Mouse (Mus musculus) liver, embryonic 13.5 days (tissue): Measurements from ENCODE around the gene Sfswap. TPM values are rescaled to one million over a fixed set of nuclear protein-coding genes. Genes with fewer than 3 reads are reported as not detected.

Source experiments
- ATAC-seq: fragments of 200-750 bp; cut with Nextera tagmentation; 2 replicates; pipeline ENCODE4 v1.8.0; 2017; ENCODE audit warnings: low read depth, mild to moderate bottlenecking, moderate number of reproducible peaks, moderate library complexity
- DNase-seq: peaks from one replicate; pipeline ENCODE4 v3.0.0; 2022
- H3K27ac ChIP-seq: fragments of 300-500 bp; sonication (generic); 2 replicates; pipeline ENCODE4 v1.5.1; 2015; ENCODE audit warnings: moderate library complexity, mild to moderate bottlenecking, inconsistent platforms
- H3K27me3 ChIP-seq: fragments of 300-500 bp; sonication (generic); 2 replicates; pipeline ENCODE4 v1.6.1; 2015; ENCODE audit warnings: mild to moderate bottlenecking, inconsistent platforms
- H3K36me3 ChIP-seq: fragments of 300-500 bp; sonication (generic); 2 replicates; pipeline ENCODE4 v1.6.1; 2015; ENCODE audit warnings: mild to moderate bottlenecking, inconsistent platforms
- H3K4me1 ChIP-seq: fragments of 300-500 bp; sonication (generic); replicated peaks from 2 replicates; pipeline ENCODE4 v1.6.1; 2015; ENCODE audit warnings: inconsistent platforms
- H3K4me2 ChIP-seq: fragments of 300-500 bp; sonication (generic); 2 replicates; pipeline ENCODE4 v1.6.1; 2015; ENCODE audit warnings: inconsistent platforms, mild to moderate bottlenecking, moderate library complexity
- H3K4me3 ChIP-seq: fragments of 300-500 bp; sonication (generic); replicated peaks from 2 replicates; pipeline ENCODE4 v1.5.1; 2015; ENCODE audit warnings: mild to moderate bottlenecking, inconsistent platforms
- H3K9ac ChIP-seq: fragments of 300-500 bp; sonication (generic); 2 replicates; pipeline ENCODE4 v1.6.1; 2015; ENCODE audit warnings: mild to moderate bottlenecking, inconsistent platforms
- H3K9me3 ChIP-seq: fragments of 300-500 bp; sonication (generic); replicated peaks from 2 replicates; pipeline ENCODE4 v1.6.1; 2016; ENCODE audit warnings: inconsistent platforms
- WGBS: fragments of 180-500 bp; shearing (Covaris S2); methylation state at CpG from one replicate; pipeline ENCODE4 v1.1.7; 2015; ENCODE audit not compliant: insufficient replicate concordance; 5-methylcytosine and 5-hydroxymethylcytosine counted together
- polyA plus RNA-seq: library from polyadenylated mRNA; unstranded; fragments of >200 nt; fragmentation: Nextera tagmentation; extraction: Ambion mirVana; gene quantifications from 2 replicates; pipeline ENCODE4 v1.2.1, GENCODE M21; 2015

Sfswap gene
- polyA plus RNA-seq, 1 experiment from 2014 or later, result 16.0 TPM

GRCm38 (mm10) chr5:129529571-129529970, 28.6 kb downstream of the Sfswap start:
- Histone ChIP-seq H3K4me1 (peaks cover 6% of the 10 kb centered on the region), H3K27ac (no peak overlapping the region), H3K4me2 (no peak overlapping the region), H3K36me3 (peaks cover 90% of the 10 kb centered on the region), H3K9me3 (no peaks in the 10 kb centered on the region), H3K27me3 (no peaks in the 10 kb centered on the region), H3K4me3 (no peak overlapping the region), H3K9ac (no peak overlapping the region)
- 55% methylated on average over 1 of the region's 1 CpGs for WGBS
- no peak for ATAC-seq
- DNase-seq, result no peak

- Histone ChIP-seq H3K9ac (no peak overlapping the region), H3K4me2 (no peak overlapping the region), H3K4me1 (peaks cover 9% of the 10 kb centered on the region), H3K4me3 (no peak overlapping the region), H3K27ac (no peak overlapping the region), H3K27me3 (no peaks in the 10 kb centered on the region), H3K9me3 (no peaks in the 10 kb centered on the region), H3K36me3 (peaks cover 81% of the 10 kb centered on the region)
- 75% methylated on average over 3 of the region's 3 CpGs for WGBS
- no peak for ATAC-seq
- no peak for DNase-seq
Observed at GRCm38 (mm10) chr5:129533731-129534130, 32.7 kb downstream of the Sfswap start.

GRCm38 (mm10) chr5:129534500-129534899, 33.5 kb downstream of the Sfswap start:
- Histone ChIP-seq H3K27me3 (no peaks in the 10 kb centered on the region), H3K27ac (no peak overlapping the region), H3K4me3 (no peak overlapping the region), H3K4me1 (peaks cover 9% of the 10 kb centered on the region), H3K9ac (no peak overlapping the region), H3K4me2 (no peak overlapping the region), H3K36me3 (peaks cover 81% of the 10 kb centered on the region), H3K9me3 (no peaks in the 10 kb centered on the region)
- DNase-seq (no peak), ATAC-seq (no peak)
- WGBS, result 84% methylated on average over 2 of the region's 2 CpGs

DNA sequence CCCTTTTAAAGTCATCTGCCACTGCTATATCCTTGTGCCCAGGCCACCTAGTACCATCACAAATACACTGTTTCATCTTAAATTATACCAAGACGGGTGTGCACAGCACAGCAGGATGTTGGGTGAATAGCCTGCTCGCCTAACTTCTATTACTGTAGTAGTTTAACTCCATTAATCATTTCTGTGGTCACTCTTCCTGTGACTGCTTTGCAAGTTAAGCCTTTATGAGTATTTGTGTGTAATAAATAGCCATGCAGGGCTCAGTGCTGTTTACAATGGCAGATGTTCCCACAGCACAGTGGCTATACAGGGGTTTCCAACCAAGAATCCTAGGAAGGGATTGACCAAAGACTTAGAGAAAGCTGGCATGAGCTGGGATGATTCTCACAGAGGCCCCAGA, 34.0 kb downstream of the Sfswap start:
- Histone ChIP-seq H3K4me3 (no peak overlapping the region), H3K27ac (no peak overlapping the region), H3K36me3 (peaks cover 81% of the 10 kb centered on the region), H3K4me2 (no peak overlapping the region), H3K9ac (no peak overlapping the region), H3K4me1 (peaks cover 9% of the 10 kb centered on the region), H3K27me3 (no peaks in the 10 kb centered on the region), H3K9me3 (no peaks in the 10 kb centered on the region)
- no peak for ATAC-seq
- DNase-seq, result no peak
- 72% methylated on average over 2 of the region's 2 CpGs for WGBS

DNA sequence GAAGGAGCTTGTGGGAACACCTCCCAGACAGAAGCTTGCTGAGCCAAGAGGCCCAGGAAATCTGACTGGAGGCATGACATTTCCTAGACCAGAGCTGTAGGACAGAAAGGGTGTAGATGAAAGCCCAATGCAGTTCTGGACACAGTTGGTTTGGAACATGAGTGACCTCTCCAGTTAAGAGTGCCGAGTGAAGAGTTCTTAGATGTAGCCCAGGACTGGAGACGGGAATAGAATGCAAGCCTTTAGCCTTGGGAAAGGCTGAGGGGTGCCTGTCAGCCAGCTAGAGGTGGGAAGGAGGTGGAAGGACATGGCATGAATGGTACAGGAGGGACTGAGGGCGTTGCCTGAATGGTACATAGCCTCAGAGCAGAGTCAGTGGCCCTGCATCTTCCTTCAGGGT, 34.4 kb downstream of the Sfswap start:
- Histone ChIP-seq H3K36me3 (peaks cover 81% of the 10 kb centered on the region), H3K9ac (no peak overlapping the region), H3K27ac (no peak overlapping the region), H3K9me3 (no peaks in the 10 kb centered on the region), H3K27me3 (no peaks in the 10 kb centered on the region), H3K4me1 (peaks cover 9% of the 10 kb centered on the region), H3K4me3 (no peak overlapping the region), H3K4me2 (no peak overlapping the region)
- WGBS, result 89% methylated on average over 3 of the region's 3 CpGs
- no peak for ATAC-seq
- no peak for DNase-seq

DNA sequence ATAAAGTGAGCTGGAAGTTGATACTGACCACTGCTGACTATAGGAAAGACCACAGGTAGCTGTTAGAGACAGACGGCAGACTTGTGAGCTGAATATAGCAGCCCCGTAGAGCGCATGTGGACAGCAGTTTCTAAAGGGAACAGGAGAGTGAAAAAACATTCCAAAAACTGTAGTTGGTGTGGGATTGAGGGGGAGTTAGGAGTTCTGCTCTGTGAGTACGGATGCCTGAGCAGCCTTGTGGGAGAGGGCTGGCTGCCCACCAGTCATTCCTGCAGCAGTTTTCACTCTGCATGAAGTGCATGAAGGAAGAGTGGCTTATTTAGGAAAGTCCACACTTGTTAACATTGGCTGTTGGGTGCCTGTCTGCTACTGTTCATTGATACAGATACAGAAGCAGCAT, 37.8 kb downstream of the Sfswap start:
- 88% methylated on average over 4 of the region's 4 CpGs for WGBS
- no peaks in the 10 kb centered on the region for H3K9me3 ChIP-seq

GRCm38 (mm10) chr5:129542236-129542635, 41.2 kb downstream of the Sfswap start:
- Histone ChIP-seq H3K27me3 (no peaks in the 10 kb centered on the region), H3K4me1 (peaks cover 8% of the 10 kb centered on the region), H3K36me3 (peaks cover 91% of the 10 kb centered on the region), H3K9me3 (no peaks in the 10 kb centered on the region), H3K4me3 (no peak overlapping the region), H3K27ac (no peak overlapping the region), H3K9ac (no peak overlapping the region), H3K4me2 (no peak overlapping the region)
- ATAC-seq (no peak), DNase-seq (no peak)
- 90% methylated on average over 3 of the region's 3 CpGs for WGBS

More for the DNA sequence above, 37.8 kb downstream of the Sfswap start:
- Histone ChIP-seq H3K4me1 (peaks cover 9% of the 10 kb centered on the region), H3K4me3 (no peak overlapping the region), H3K27ac (no peak overlapping the region), H3K9ac (no peak overlapping the region), H3K4me2 (no peak overlapping the region), H3K36me3 (peaks cover 87% of the 10 kb centered on the region), H3K27me3 (no peaks in the 10 kb centered on the region)
- DNase-seq (no peak), ATAC-seq (no peak)

GRCm38 (mm10) chr5:129545787-129546186, 44.8 kb downstream of the Sfswap start:
- no peaks in the 10 kb centered on the region for H3K4me1 ChIP-seq
- no peak overlapping the region for H3K4me2 ChIP-seq
- no peak for ATAC-seq
- no peaks in the 10 kb centered on the region for H3K27me3 ChIP-seq
- 89% methylated on average over 9 of the region's 9 CpGs for WGBS
- DNase-seq, result no peak
- H3K4me3 ChIP-seq, result no peak overlapping the region
- H3K27ac ChIP-seq, result no peak overlapping the region
- H3K9me3 ChIP-seq, result no peaks in the 10 kb centered on the region
- H3K36me3 ChIP-seq, result peaks cover 95% of the 10 kb centered on the region
- no peak overlapping the region for H3K9ac ChIP-seq

DNA sequence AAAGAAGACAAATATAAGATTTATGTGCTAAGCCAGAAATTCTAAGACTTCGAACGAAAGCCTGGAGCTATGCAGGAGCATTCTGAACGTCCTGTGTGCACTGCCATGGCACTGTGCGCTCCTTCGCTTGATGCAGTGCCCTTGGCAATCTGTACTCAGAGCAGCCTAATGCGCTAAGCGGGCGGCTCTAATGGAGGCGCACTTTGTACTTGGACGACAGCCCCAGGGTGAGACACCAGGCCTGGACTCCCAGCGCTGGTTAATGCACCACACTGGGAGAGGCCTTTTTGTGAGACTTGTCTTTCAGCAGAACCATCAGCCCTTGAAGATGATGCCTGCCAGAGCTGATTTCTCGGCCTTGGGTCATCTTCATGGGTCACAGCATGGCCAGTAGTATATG, 48.7 kb downstream of the Sfswap start:
- Histone ChIP-seq H3K9me3 (no peaks in the 10 kb centered on the region), H3K9ac (no peak overlapping the region), H3K36me3 (peaks cover 96% of the 10 kb centered on the region), H3K27ac (no peak overlapping the region), H3K4me2 (no peak overlapping the region), H3K4me3 (no peak overlapping the region), H3K4me1 (no peaks in the 10 kb centered on the region), H3K27me3 (no peaks in the 10 kb centered on the region)
- ATAC-seq (no peak), DNase-seq (no peak)
- 89% methylated on average over 12 of the region's 12 CpGs for WGBS

- DNase-seq (no peak), ATAC-seq (no peak)
- no peak overlapping the region for H3K4me3 ChIP-seq
- no peaks in the 10 kb centered on the region for H3K9me3 ChIP-seq
- H3K4me2 ChIP-seq, result no peak overlapping the region
- H3K9ac ChIP-seq, result no peak overlapping the region
- peaks cover 97% of the 10 kb centered on the region for H3K36me3 ChIP-seq
- H3K27ac ChIP-seq, result no peak overlapping the region
- no peaks in the 10 kb centered on the region for H3K4me1 ChIP-seq
- WGBS, result 92% methylated on average over 6 of the region's 6 CpGs
- no peaks in the 10 kb centered on the region for H3K27me3 ChIP-seq
Observed at GRCm38 (mm10) chr5:129550790-129551189, 49.8 kb downstream of the Sfswap start.

DNA sequence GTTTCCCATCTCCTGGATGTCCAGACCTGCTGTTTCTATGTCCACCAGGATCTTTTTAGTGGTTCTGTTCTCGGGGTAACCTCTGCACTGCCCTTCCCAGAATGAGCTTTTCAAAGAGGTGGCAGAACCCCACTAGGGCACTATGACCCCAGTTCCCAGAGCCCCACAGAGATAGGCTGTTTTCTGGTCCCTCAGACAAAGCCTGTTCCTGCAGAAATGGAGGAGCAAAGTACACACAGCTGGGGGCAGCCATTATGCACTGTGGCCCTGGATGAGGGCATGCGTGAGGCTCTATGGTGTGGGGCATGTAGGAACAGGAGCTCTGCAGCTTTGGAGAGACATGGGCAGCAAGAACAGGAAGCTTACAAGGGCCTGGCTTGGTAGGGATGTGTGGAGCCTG, 51.0 kb downstream of the Sfswap start:
- no peaks in the 10 kb centered on the region for H3K9me3 ChIP-seq
- ATAC-seq (no peak), DNase-seq (no peak)
- no peaks in the 10 kb centered on the region for H3K27me3 ChIP-seq
- H3K36me3 ChIP-seq, result peaks cover 98% of the 10 kb centered on the region
- WGBS, result 85% methylated on average over 2 of the region's 2 CpGs
- H3K4me1 ChIP-seq, result no peaks in the 10 kb centered on the region
- H3K4me2 ChIP-seq, result no peak overlapping the region
- no peak overlapping the region for H3K27ac ChIP-seq
- no peak overlapping the region for H3K9ac ChIP-seq
- H3K4me3 ChIP-seq, result no peak overlapping the region

- DNase-seq (no peak), ATAC-seq (no peak)
- no peaks in the 10 kb centered on the region for H3K4me1 ChIP-seq
- no peak overlapping the region for H3K27ac ChIP-seq
- WGBS, result 86% methylated on average over 6 of the region's 6 CpGs
- no peak overlapping the region for H3K9ac ChIP-seq
- H3K4me2 ChIP-seq, result no peak overlapping the region
- H3K36me3 ChIP-seq, result peaks cover 97% of the 10 kb centered on the region
- H3K27me3 ChIP-seq, result no peaks in the 10 kb centered on the region
- H3K9me3 ChIP-seq, result no peaks in the 10 kb centered on the region
- H3K4me3 ChIP-seq, result no peak overlapping the region
Observed at GRCm38 (mm10) chr5:129553642-129554041, 52.6 kb downstream of the Sfswap start.
